Mouse (Mus musculus) kidney, postnatal 36 days (tissue): ENCODE measurements around the gene Grin3a.

Experiments
- DNase-seq, 2 experiments: peaks; one replicate each; pipeline ENCODE4 v3.0.0; 2021 to 2022; ENCODE audit warnings: mixed read lengths in 2 of 2

Grin3a gene

GRCm38 (mm10) chr4:49845612-49845985 is at the start of gene Grin3a:
Grin3a (minus strand) TSS chr4:49845744.
- peak; percentile 15 to 58 for DNase-seq

GRCm38 (mm10) chr4:49891835-49892301 is 46.3 kb upstream of the Grin3a start:
- peak; percentile 23 to 51 for DNase-seq

GRCm38 (mm10) chr4:49877084-49877483 is 31.5 kb upstream of the Grin3a start:
- DNase-seq = no peak

GRCm38 (mm10) chr4:49860611-49861010 is 15.1 kb upstream of the Grin3a start:
- no peak for DNase-seq

GRCm38 (mm10) chr4:49844828-49845611 is 524 bp downstream of the Grin3a start:
- DNase-seq = peak in 1 of 2 experiments; percentile 15

GRCm38 (mm10) chr4:49844274-49844827 is 1.2 kb downstream of the Grin3a start:
- no peak for DNase-seq

- DNase-seq = no peak
These were observed 1.8 kb downstream of the Grin3a start for GRCm38 (mm10) chr4:49843787-49844186.

GRCm38 (mm10) chr4:49832035-49832434 is 13.5 kb downstream of the Grin3a start:
- DNase-seq = peak in 1 of 2 experiments; percentile 13

GRCm38 (mm10) chr4:49813852-49814251 is 31.7 kb downstream of the Grin3a start:
- DNase-seq = no peak

GRCm38 (mm10) chr4:49806791-49807190 is 38.8 kb downstream of the Grin3a start:
- DNase-seq = no peak

- DNase-seq = peak; percentile 2 to 4
These were observed 46.2 kb downstream of the Grin3a start for GRCm38 (mm10) chr4:49799338-49799737.

- peak; percentile 6 to 8 for DNase-seq
These were observed 56.6 kb downstream of the Grin3a start for GRCm38 (mm10) chr4:49788971-49789370.

GRCm38 (mm10) chr4:49742847-49743246 is 102.7 kb downstream of the Grin3a start:
- DNase-seq = no peak

- no peak for DNase-seq
These were observed 103.6 kb downstream of the Grin3a start for GRCm38 (mm10) chr4:49741942-49742341.

- no peak for DNase-seq
These were observed 104.5 kb downstream of the Grin3a start for GRCm38 (mm10) chr4:49740796-49741766.

- peak in 1 of 2 experiments; percentile 37 for DNase-seq
These were observed 106.0 kb downstream of the Grin3a start for GRCm38 (mm10) chr4:49739561-49739960.

GRCm38 (mm10) chr4:49729326-49729725 is 116.2 kb downstream of the Grin3a start:
- no peak for DNase-seq

- DNase-seq = no peak
These were observed 121.6 kb downstream of the Grin3a start for GRCm38 (mm10) chr4:49723908-49724307.

- DNase-seq = peak; percentile 61 to 73
These were observed 153.9 kb downstream of the Grin3a start for GRCm38 (mm10) chr4:49691405-49692194.

GRCm38 (mm10) chr4:49688594-49689288 is 156.8 kb downstream of the Grin3a start:
- DNase-seq = peak; percentile 21 to 52

GRCm38 (mm10) chr4:49681812-49682211 is 163.7 kb downstream of the Grin3a start, which contains the start of gene Ppp3r2:
Ppp3r2 (minus strand) TSS chr4:49682024.
- no peak for DNase-seq
